Comparison of ENCODE assay signal across 7 mouse cellular contexts in the genomic region with DNA sequence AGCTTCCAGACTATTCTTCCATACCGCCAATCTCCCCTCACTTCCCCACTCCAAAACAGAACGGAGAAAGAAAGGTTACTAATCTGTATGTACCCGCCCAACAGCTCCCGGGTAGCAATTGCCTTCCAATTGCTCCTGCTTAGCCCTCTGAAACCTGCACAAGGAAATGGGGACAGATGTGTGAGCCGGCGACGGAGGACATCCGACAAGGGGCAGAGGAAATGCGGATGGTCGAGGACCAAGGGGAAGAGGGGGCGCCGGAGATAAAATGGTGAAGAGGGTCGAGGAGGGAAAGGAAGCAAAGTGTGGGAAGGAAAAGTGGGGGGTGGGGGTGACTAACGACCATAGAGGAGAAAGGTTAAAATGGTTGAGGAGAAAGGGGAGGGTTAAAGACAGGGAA. TPM values are rescaled to one million over a fixed set of nuclear protein-coding genes. Genes with fewer than 3 reads are reported as not detected.
DNase-seq lines count a peak whose midpoint lies in the region; ATAC-seq lines count a peak whose summit lies in the region.

No protein-coding gene starts in this region.

- peak overlapping the region; percentile 85; the same call in 1 of the 2 replicates for H3K27ac ChIP-seq in forebrain, embryonic 14.5 days (ENCODE audit: low read depth, low read length)
- H3K27ac ChIP-seq in limb, embryonic 12.5 days: no peak overlapping the region; the same call in 1 of the 2 replicates
- H3K27ac ChIP-seq in neural tube, embryonic 14.5 days (ENCODE audit: low read depth, low read length): peak overlapping the region; percentile 89

- H3K9ac ChIP-seq in forebrain, embryonic 14.5 days (ENCODE audit: low read length): peak overlapping the region; percentile 95
- peak overlapping the region; percentile 85 for H3K9ac ChIP-seq in limb, embryonic 12.5 days (replicated peaks)
- H3K9ac ChIP-seq in neural tube, embryonic 14.5 days (replicated peaks; ENCODE audit: low read depth, low read length): peak overlapping the region; percentile 93

- no peak; the same call in 1 of the 2 replicates for ATAC-seq in forebrain, embryonic 14.5 days
- ATAC-seq in limb, embryonic 12.5 days (ENCODE audit: insufficient number of reproducible peaks, insufficient read depth, low FRiP score, low TSS enrichment, low read depth): no peak
- ATAC-seq in neural tube, embryonic 14.5 days (ENCODE audit: low read depth): no peak; the same call in none of the 2 replicates

- DNase-seq in left cerebral cortex, adult 18-20 months (ENCODE audit: low spot score in 2 of 2): peak; percentile 12
- DNase-seq in left cerebral cortex, adult 11 months (ENCODE audit: low spot score): no peak
- DNase-seq in brain, adult 2 months (ENCODE audit: low read depth, low spot score): peak; percentile 39
- DNase-seq in forebrain, embryonic 14.5 days (ENCODE audit: low spot score): no peak
- DNase-seq in B cell, adult 2 months: no peak

- peaks cover 12% of the 10 kb centered on the region for H3K4me1 ChIP-seq in forebrain, embryonic 14.5 days (ENCODE audit: control insufficient read depth, insufficient read depth, low read length)
- peaks cover 16% of the 10 kb centered on the region for H3K4me1 ChIP-seq in limb, embryonic 12.5 days (replicated peaks)
- peaks cover 17% of the 10 kb centered on the region for H3K4me1 ChIP-seq in neural tube, embryonic 14.5 days (ENCODE audit: control insufficient read depth, insufficient read depth, low read length)

- peak overlapping the region; percentile 91 for H3K4me3 ChIP-seq in forebrain, embryonic 14.5 days (ENCODE audit: low read depth, low read length)
- peak overlapping the region; percentile 88 for H3K4me3 ChIP-seq in limb, embryonic 12.5 days (replicated peaks)
- peak overlapping the region; percentile 91 for H3K4me3 ChIP-seq in neural tube, embryonic 14.5 days (ENCODE audit: low read depth, low read length)

- WGBS in forebrain, embryonic 14.5 days: 2% methylated on average over 14 of the region's 14 CpGs
- WGBS in limb, embryonic 12.5 days: 2% methylated on average over 14 of the region's 14 CpGs
- WGBS in neural tube, embryonic 14.5 days: under 1% methylated on average over 14 of the region's 14 CpGs

- peak overlapping the region; percentile 53 for H3K4me2 ChIP-seq in forebrain, embryonic 14.5 days (ENCODE audit: low read length)
- peak overlapping the region; percentile 78 for H3K4me2 ChIP-seq in limb, embryonic 12.5 days
- H3K4me2 ChIP-seq in neural tube, embryonic 14.5 days (ENCODE audit: low read depth, low read length): peak overlapping the region; percentile 69

- H3K36me3 ChIP-seq in forebrain, embryonic 14.5 days (ENCODE audit: control insufficient read depth, insufficient read depth, low read length): no peaks in the 10 kb centered on the region
- no peaks in the 10 kb centered on the region for H3K36me3 ChIP-seq in limb, embryonic 12.5 days
- H3K36me3 ChIP-seq in neural tube, embryonic 14.5 days (ENCODE audit: control insufficient read depth, insufficient read depth, low read length): no peaks in the 10 kb centered on the region

- 0 out of 2 replicates have a peak, but pooled peaks cover 1% of the 10 kb centered on the region for H3K9me3 ChIP-seq in forebrain, embryonic 14.5 days (replicated peaks; ENCODE audit: control insufficient read depth, low read length)
- H3K9me3 ChIP-seq in limb, embryonic 12.5 days: peaks cover 2% of the 10 kb centered on the region; the same call in 1 of the 2 replicates
- H3K9me3 ChIP-seq in neural tube, embryonic 14.5 days (ENCODE audit: control insufficient read depth, low read length): no peaks in the 10 kb centered on the region

- no peaks in the 10 kb centered on the region for H3K27me3 ChIP-seq in forebrain, embryonic 14.5 days (replicated peaks; ENCODE audit: control insufficient read depth, insufficient read depth, low read length)
- H3K27me3 ChIP-seq in limb, embryonic 12.5 days: no peaks in the 10 kb centered on the region
- no peaks in the 10 kb centered on the region for H3K27me3 ChIP-seq in neural tube, embryonic 14.5 days (ENCODE audit: control insufficient read depth, insufficient read depth, low read length)

RNA-seq across cellular contexts. Expression of a gene that starts 0.6 kb away (rescaled TPM):
- 10 to 100 TPM; 92.2 to 94.5 TPM for total RNA-seq in left cerebral cortex, adult 18-20 months (2021)
- polyA plus RNA-seq in forebrain, embryonic 14.5 days (2014; fragmentation: Nextera tagmentation; extraction: Ambion mirVana): 24.2 and 31.1 TPM in 2 replicates
- 17.7 and 18.5 TPM in 2 replicates for polyA plus RNA-seq in limb, embryonic 12.5 days (2016; fragmentation: Nextera tagmentation; extraction: Ambion mirVana)
- 42.7 and 48.5 TPM in 2 replicates for polyA plus RNA-seq in neural tube, embryonic 14.5 days (2014; fragmentation: Nextera tagmentation; extraction: Ambion mirVana)

RNA-seq across cellular contexts. Expression of a gene that starts 27.7 kb away (rescaled TPM):
- total RNA-seq in left cerebral cortex, adult 18-20 months (2021): 10 to 100 TPM; 27.7 to 30.7 TPM
- 43.1 and 52.2 TPM in 2 replicates for polyA plus RNA-seq in forebrain, embryonic 14.5 days (2014; fragmentation: Nextera tagmentation; extraction: Ambion mirVana)
- polyA plus RNA-seq in limb, embryonic 12.5 days (2016; fragmentation: Nextera tagmentation; extraction: Ambion mirVana): 50.4 and 53.0 TPM in 2 replicates
- polyA plus RNA-seq in neural tube, embryonic 14.5 days (2014; fragmentation: Nextera tagmentation; extraction: Ambion mirVana): 44.1 and 45.0 TPM in 2 replicates

Comparison
In these comparisons a context has a peak if more than half of its experiments do, and no peak if none do; other contexts are left out.
1. DNase-seq: peak in left cerebral cortex, adult 18-20 months (2 of 2) and brain, adult 2 months (single experiment); none in left cerebral cortex, adult 11 months (single experiment), forebrain, embryonic 14.5 days (single experiment) and B cell, adult 2 months (0 of 2).
2. Peak in every context shown above with its lines, with median percentiles within 50 percentile points of each other: H3K4me2 ChIP-seq, H3K4me3 ChIP-seq and H3K9ac ChIP-seq.